Mouse (Mus musculus) liver, embryonic 13.5 days (tissue): ENCODE data around the gene Igfbp3. TPM values are rescaled to one million over a fixed set of nuclear protein-coding genes. Genes with fewer than 3 reads are reported as not detected.
"Not testable (repeated sequence)": the region's sequence is repeated elsewhere in the genome, so short reads cannot be mapped to it uniquely, and the experiment has no call there.

Experiments
- ATAC-seq: fragments of 200-750 bp; cut with Nextera tagmentation; 2 replicates; pipeline ENCODE4 v1.8.0; 2017; ENCODE audit warnings: low read depth, mild to moderate bottlenecking, moderate number of reproducible peaks, moderate library complexity
- DNase-seq: peaks from one replicate; pipeline ENCODE4 v3.0.0; 2022
- H3K27ac ChIP-seq: fragments of 300-500 bp; sonication (generic); 2 replicates; pipeline ENCODE4 v1.5.1; 2015; ENCODE audit warnings: moderate library complexity, mild to moderate bottlenecking, inconsistent platforms
- H3K27me3 ChIP-seq: fragments of 300-500 bp; sonication (generic); 2 replicates; pipeline ENCODE4 v1.6.1; 2015; ENCODE audit warnings: mild to moderate bottlenecking, inconsistent platforms
- H3K36me3 ChIP-seq: fragments of 300-500 bp; sonication (generic); 2 replicates; pipeline ENCODE4 v1.6.1; 2015; ENCODE audit warnings: mild to moderate bottlenecking, inconsistent platforms
- H3K4me1 ChIP-seq: fragments of 300-500 bp; sonication (generic); replicated peaks from 2 replicates; pipeline ENCODE4 v1.6.1; 2015; ENCODE audit warnings: inconsistent platforms
- H3K4me2 ChIP-seq: fragments of 300-500 bp; sonication (generic); 2 replicates; pipeline ENCODE4 v1.6.1; 2015; ENCODE audit warnings: inconsistent platforms, mild to moderate bottlenecking, moderate library complexity
- H3K4me3 ChIP-seq: fragments of 300-500 bp; sonication (generic); replicated peaks from 2 replicates; pipeline ENCODE4 v1.5.1; 2015; ENCODE audit warnings: mild to moderate bottlenecking, inconsistent platforms
- H3K9ac ChIP-seq: fragments of 300-500 bp; sonication (generic); 2 replicates; pipeline ENCODE4 v1.6.1; 2015; ENCODE audit warnings: mild to moderate bottlenecking, inconsistent platforms
- H3K9me3 ChIP-seq: fragments of 300-500 bp; sonication (generic); replicated peaks from 2 replicates; pipeline ENCODE4 v1.6.1; 2016; ENCODE audit warnings: inconsistent platforms
- WGBS: fragments of 180-500 bp; shearing (Covaris S2); methylation state at CpG from one replicate; pipeline ENCODE4 v1.1.7; 2015; ENCODE audit not compliant: insufficient replicate concordance; 5-methylcytosine and 5-hydroxymethylcytosine counted together
- polyA plus RNA-seq: library from polyadenylated mRNA; unstranded; fragments of >200 nt; fragmentation: Nextera tagmentation; extraction: Ambion mirVana; gene quantifications from 2 replicates; pipeline ENCODE4 v1.2.1, GENCODE M21; 2015

Gene Igfbp3
- polyA plus RNA-seq, 1 experiment from 2014 or later, result 22.8 TPM

DNA sequence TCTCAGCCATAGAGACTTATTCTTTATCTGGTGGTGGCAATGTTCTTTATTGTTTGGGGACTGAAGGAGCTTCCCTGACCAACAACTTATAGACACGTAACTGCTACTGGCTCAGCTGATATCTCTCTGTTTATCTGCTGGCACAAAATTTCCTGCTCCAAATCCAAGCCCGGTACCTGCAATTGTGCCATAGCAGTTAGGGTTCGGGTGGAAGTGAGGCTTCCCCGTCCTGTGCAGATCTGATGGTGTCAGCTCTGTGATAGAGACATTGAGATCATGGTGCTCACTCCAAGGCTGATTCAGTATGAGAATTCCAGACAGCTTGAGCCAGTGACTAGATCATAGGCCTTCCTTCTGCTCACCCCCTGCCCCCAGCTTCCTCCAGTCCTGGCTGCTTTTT is 18.2 kb upstream of the Igfbp3 start:
- no peaks in the 10 kb centered on the region for H3K36me3 ChIP-seq
- no peaks in the 10 kb centered on the region for H3K4me1 ChIP-seq
- no peak overlapping the region for H3K9ac ChIP-seq
- ATAC-seq (no peak), DNase-seq (no peak)
- H3K27me3 ChIP-seq, result no peaks in the 10 kb centered on the region
- H3K27ac ChIP-seq, result no peak overlapping the region
- no peak overlapping the region for H3K4me3 ChIP-seq
- 66% methylated on average over 4 of the region's 4 CpGs for WGBS
- no peaks in the 10 kb centered on the region for H3K9me3 ChIP-seq
- no peak overlapping the region for H3K4me2 ChIP-seq

DNA sequence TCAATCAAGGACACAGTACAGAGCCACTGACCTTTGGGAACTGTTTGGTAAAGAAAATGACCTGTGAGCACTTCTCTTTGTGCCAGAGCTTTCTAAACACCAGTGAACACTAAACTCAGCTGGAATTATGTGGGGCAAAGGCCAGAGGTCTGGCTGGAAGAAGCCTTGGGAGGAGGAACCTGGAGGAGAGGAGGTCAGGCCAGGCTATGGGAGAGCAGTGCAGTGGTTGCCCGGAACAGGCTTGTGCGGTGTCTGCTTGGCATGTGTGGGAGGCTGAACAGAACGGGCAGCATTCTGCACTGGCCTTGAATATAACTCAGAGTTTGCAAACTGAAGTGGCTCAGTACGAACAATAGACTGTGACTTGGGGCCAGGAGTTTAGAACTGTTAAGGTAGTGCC is 16.3 kb upstream of the Igfbp3 start:
- no peaks in the 10 kb centered on the region for H3K27me3 ChIP-seq
- DNase-seq (no peak), ATAC-seq (no peak)
- no peak overlapping the region for H3K4me2 ChIP-seq
- no peak overlapping the region for H3K9ac ChIP-seq
- H3K4me3 ChIP-seq, result no peak overlapping the region
- H3K9me3 ChIP-seq, result no peaks in the 10 kb centered on the region
- no peak overlapping the region for H3K27ac ChIP-seq
- H3K4me1 ChIP-seq, result no peaks in the 10 kb centered on the region
- no peaks in the 10 kb centered on the region for H3K36me3 ChIP-seq
- WGBS, result 57% methylated on average over 4 of the region's 4 CpGs

DNA sequence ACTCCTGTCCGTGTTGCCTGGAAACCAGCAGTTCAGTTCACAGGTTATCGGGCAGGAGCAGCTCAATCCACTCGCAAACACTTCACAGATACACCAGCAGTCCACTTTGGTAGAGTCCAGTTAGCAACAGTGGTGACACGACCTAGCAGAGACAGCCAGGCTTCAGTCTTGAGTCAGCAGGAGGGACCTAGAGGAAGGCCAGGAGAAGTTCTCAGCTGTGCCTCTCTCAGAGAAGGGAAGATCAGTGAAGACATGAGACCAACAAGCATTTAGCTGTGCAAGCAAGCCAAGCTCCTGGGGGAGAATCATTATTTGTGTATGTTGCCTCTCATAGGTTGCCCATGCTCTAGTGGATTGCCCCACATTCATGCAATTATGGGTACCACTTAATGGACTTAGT is 14.4 kb upstream of the Igfbp3 start:
- DNase-seq, result no peak
- Histone ChIP-seq H3K27me3 (no peaks in the 10 kb centered on the region), H3K4me2 (no peak overlapping the region), H3K27ac (no peak overlapping the region), H3K4me3 (no peak overlapping the region), H3K4me1 (no peaks in the 10 kb centered on the region), H3K36me3 (no peaks in the 10 kb centered on the region), H3K9ac (no peak overlapping the region), H3K9me3 (no peaks in the 10 kb centered on the region)
- ATAC-seq, result no peak
- 73% methylated on average over 4 of the region's 4 CpGs for WGBS

DNA sequence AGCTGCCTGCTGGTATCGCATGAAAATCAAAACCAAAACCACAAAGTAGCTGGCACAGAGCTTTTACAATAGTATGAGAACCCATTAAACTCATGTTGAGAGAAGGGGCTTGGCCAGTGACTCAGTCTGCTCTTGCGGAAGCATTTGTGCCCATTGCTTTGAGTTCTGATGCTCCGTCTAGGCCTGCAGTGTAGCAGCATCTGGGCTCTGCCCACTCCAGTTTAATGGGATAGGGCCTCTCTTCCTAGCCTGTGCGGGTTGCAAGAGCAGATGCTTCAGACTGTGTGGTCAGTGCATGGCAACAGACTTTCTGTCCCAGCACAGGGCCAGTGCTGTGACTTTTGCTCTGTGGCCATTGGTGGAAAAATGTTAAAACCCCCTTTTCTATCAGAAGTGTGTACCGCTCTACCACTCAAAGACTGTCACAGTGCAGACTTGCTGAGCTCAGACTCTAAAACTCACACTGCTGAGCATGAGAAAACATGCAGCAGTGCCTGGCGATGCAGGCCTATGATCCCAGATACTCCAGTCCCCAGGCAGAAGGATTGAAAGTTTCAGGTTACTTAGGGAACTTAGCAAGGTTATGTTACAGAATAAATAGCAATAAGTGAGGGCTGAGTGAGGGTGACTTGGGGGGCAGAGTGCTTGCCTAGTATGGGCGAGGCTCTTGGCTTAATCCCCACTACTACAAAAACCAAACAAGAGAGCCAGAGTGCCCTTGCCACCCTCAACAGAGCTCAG is 13.3 kb upstream of the Igfbp3 start:
- 65% methylated on average over 7 of the region's 7 CpGs for WGBS
- ATAC-seq, result no peak
- H3K27ac ChIP-seq, result no peak overlapping the region
- H3K9ac ChIP-seq, result no peak overlapping the region
- no peaks in the 10 kb centered on the region for H3K27me3 ChIP-seq
- H3K36me3 ChIP-seq, result no peaks in the 10 kb centered on the region
- H3K4me1 ChIP-seq, result no peaks in the 10 kb centered on the region
- no peak overlapping the region for H3K4me3 ChIP-seq
- no peak overlapping the region for H3K4me2 ChIP-seq
- no peaks in the 10 kb centered on the region for H3K9me3 ChIP-seq
- DNase-seq, result no peak

DNA sequence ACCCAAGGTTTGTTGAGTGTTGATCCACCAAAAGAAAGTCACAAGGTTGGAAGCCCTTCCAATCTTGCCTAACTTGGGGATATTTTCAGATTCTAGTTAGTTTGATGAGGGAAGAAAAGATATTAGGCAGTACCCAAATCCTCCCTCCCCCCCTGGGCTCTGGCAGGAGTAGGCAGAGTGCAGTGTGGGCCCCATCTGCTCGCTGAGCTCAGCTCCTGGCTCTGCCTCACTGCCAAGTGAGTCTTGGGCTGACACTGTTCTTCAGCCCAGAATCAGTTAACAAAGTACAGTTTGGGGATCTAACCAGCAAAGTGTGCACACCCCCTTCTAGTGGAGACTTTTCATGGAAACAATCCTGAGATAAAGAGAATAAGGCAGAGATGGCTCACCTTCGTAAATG is 12.5 kb upstream of the Igfbp3 start:
- Histone ChIP-seq H3K4me1 (no peaks in the 10 kb centered on the region), H3K9ac (no peak overlapping the region), H3K9me3 (no peaks in the 10 kb centered on the region), H3K4me2 (no peak overlapping the region), H3K4me3 (no peak overlapping the region), H3K27ac (no peak overlapping the region), H3K27me3 (no peaks in the 10 kb centered on the region), H3K36me3 (no peaks in the 10 kb centered on the region)
- 63% methylated on average over 2 of the region's 2 CpGs for WGBS
- ATAC-seq (no peak), DNase-seq (no peak)

DNA sequence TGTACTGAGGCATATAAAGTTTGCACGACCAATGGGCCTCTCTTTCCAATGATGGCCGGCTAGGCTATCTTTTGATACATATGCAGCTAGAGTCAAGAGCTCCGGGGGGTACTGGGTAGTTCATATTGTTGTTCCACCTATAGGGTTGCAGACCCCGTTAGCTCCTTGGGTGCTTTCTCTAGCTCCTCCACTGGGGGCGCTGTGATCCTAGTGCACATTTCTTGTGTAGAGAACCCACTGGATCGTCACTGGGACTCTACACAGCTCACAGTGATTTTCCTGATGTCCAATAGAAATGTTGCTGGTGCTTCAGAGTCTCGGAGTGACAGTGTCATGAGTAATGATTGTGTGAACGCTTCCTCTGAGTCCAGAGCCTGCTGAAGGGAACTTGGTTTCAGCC is 8.1 kb upstream of the Igfbp3 start:
- not testable (repeated sequence) for H3K36me3 ChIP-seq, H3K27me3 ChIP-seq, DNase-seq, H3K27ac ChIP-seq, H3K9me3 ChIP-seq, H3K9ac ChIP-seq, H3K4me3 ChIP-seq, ATAC-seq, H3K4me2 ChIP-seq, H3K4me1 ChIP-seq
- WGBS, result 45% methylated on average over 8 of the region's 8 CpGs

DNA sequence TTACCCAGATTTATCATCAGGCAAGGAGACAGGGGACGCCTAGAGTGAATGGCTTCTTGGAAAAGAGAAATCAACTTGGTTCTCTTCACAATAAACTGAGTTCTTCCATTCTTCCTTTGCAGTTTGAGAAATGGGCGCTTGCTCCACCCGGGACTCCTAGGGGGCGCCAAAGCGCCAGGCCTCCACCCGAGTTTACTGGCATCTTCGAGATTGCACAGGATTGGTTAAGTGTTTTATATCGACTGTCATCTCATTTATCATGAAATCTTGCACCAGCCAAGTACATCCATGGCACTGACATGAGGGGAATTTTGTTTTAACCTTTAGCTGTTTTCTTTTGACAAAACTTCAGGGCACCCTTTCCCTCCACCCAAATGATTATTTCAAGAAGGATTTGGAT is 2.0 kb upstream of the Igfbp3 start:
- Histone ChIP-seq H3K4me1 (no peaks in the 10 kb centered on the region), H3K27me3 (peaks cover 47% of the 10 kb centered on the region), H3K4me3 (no peak overlapping the region), H3K27ac (no peak overlapping the region), H3K4me2 (no peak overlapping the region), H3K9ac (no peak overlapping the region), H3K9me3 (no peaks in the 10 kb centered on the region), H3K36me3 (no peaks in the 10 kb centered on the region)
- 8% methylated on average over 8 of the region's 8 CpGs for WGBS
- no peak for DNase-seq
- no peak for ATAC-seq

DNA sequence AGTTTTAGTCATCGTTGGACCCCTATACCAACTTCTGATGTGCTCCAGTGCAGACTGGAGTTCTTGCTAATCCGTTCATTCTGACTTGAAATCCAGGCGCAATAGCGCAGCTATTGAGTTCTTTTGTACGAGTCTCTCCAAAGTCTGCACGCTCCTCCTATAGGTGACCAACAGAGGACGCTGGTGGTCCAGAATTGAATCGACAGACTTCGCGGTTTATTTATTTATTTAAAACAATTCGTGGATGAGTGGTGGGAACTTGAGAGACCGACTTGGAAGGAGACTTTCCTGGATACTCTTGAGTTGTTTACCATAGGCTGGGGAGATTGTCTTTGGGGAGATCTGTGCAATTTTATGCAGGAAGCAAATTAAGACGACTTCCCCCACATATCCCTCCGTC is 1.0 kb upstream of the Igfbp3 start:
- Histone ChIP-seq H3K36me3 (no peaks in the 10 kb centered on the region), H3K27ac (no peak overlapping the region), H3K9ac (no peak overlapping the region), H3K4me2 (no peak overlapping the region), H3K4me3 (no peak overlapping the region), H3K4me1 (no peaks in the 10 kb centered on the region), H3K9me3 (no peaks in the 10 kb centered on the region), H3K27me3 (peaks cover 49% of the 10 kb centered on the region)
- ATAC-seq (no peak), DNase-seq (no peak)
- 4% methylated on average over 14 of the region's 14 CpGs for WGBS

DNA sequence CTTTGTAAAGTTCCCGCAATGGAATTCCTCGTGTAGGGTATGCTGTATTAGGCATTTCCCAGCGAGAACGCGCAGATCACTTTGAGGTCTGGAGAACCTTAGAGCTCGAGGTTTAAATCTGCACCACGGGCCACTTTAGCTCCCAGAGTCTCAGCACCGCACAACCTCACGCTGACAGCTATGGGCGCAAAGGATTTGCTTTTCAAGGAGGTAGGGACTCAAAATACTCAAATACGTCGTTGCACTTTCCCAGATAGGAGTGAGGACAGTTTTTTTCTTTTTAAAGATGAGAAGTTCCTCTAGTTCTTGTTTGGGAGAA is 578 bp upstream of the Igfbp3 start:
- no peaks in the 10 kb centered on the region for H3K9me3 ChIP-seq
- H3K27ac ChIP-seq, result no peak overlapping the region
- no peak overlapping the region for H3K9ac ChIP-seq
- H3K4me1 ChIP-seq, result no peaks in the 10 kb centered on the region
- WGBS, result 2% methylated on average over 12 of the region's 12 CpGs
- H3K36me3 ChIP-seq, result no peaks in the 10 kb centered on the region
- DNase-seq, result no peak
- H3K27me3 ChIP-seq, result peaks cover 49% of the 10 kb centered on the region
- peak overlapping the region; percentile 49; the same call in 1 of the 2 replicates for H3K4me3 ChIP-seq
- ATAC-seq, result no peak
- H3K4me2 ChIP-seq, result peak overlapping the region; percentile 57

DNA sequence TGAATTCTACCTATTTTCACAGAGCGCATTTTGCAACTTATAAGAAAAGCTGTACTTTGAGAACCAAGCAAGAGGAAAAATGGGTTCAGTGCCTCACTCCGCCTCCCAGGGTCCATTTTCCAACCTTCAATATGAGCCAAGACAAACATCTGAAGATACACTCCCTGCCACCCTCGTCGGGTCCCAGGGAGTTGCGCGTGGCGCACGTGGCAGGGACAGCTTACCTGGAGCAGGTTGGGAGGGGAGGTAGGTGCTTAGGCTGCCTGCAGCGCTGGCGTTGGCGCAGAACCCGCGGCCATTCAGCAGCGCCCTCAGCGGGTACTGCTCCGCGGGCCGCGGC is 592 bp downstream of the Igfbp3 start:
- Histone ChIP-seq H3K4me1 (no peaks in the 10 kb centered on the region), H3K9ac (peak overlapping the region; percentile 39; the same call in 1 of the 2 replicates), H3K36me3 (no peaks in the 10 kb centered on the region), H3K4me2 (peak overlapping the region; percentile 57), H3K27ac (no peak overlapping the region), H3K27me3 (peaks cover 49% of the 10 kb centered on the region), H3K4me3 (peak overlapping the region; percentile 49), H3K9me3 (no peaks in the 10 kb centered on the region)
- DNase-seq (no peak), ATAC-seq (no peak)
- WGBS, result 3% methylated on average over 19 of the region's 19 CpGs

DNA sequence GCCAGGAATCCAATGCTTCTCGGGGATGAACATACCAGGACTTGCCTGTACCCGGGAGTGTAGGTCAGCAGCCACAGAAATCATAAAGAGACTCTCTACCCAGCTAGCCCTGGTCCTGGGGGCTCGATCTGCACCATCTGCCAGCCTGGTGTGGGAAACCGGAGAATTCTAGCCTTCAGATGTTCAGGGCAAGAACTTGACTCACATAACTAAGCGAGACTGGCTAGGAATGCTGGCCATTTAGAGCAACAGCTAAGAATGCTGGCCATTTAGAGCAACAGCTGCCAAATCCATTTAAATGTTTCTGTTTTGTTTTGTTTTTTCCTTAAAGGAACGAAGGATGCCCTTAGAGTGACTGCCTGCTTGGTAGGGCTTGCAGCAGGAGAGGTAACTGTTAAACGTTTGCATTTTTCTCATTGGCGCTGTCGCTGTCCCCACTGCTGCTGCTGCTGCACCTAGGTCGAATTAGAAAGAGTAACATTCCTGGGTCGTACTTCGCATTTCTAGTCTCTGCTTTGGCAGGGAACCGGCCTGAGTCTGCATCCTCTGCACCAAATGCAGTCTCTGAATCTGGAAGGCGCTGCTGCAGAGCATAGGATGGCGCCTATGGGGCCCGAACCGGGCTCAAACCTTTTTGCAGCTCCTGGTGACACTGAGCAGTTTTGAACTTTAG is 1.5 kb downstream of the Igfbp3 start:
- 21% methylated on average over 17 of the region's 17 CpGs for WGBS
- H3K9ac ChIP-seq, result no peak overlapping the region
- H3K4me2 ChIP-seq, result peak overlapping the region; percentile 57; the same call in 1 of the 2 replicates

DNA sequence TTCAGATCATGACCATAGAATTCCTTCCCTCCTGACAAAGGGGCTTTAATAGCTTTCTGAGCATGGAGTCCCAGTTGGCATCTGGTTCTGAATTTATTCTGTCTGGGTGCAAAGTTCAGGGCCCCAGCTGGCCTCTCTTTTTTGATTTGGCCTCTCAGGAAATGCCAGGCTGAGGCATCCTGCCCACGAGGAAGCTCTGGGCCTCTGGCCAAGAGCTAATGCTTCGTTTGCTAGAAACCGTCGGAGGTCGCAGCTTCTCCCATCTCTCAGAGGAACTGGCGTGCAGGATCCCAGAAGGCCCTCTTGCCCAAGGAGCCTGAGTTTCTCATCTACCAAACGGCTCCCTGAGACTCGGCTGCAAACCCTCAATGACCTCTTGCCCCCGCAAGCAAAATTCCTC is 2.5 kb downstream of the Igfbp3 start:
- no peaks in the 10 kb centered on the region for H3K9me3 ChIP-seq
- H3K4me3 ChIP-seq, result no peak overlapping the region
- no peaks in the 10 kb centered on the region for H3K36me3 ChIP-seq
- DNase-seq, result no peak
- H3K9ac ChIP-seq, result no peak overlapping the region
- no peaks in the 10 kb centered on the region for H3K4me1 ChIP-seq
- H3K27ac ChIP-seq, result no peak overlapping the region
- peaks cover 47% of the 10 kb centered on the region for H3K27me3 ChIP-seq
- no peak for ATAC-seq
- 23% methylated on average over 9 of the region's 9 CpGs for WGBS
- H3K4me2 ChIP-seq, result no peak overlapping the region

More for the DNA sequence above, 1.5 kb downstream of the Igfbp3 start:
- Histone ChIP-seq H3K36me3 (no peaks in the 10 kb centered on the region), H3K27me3 (peaks cover 49% of the 10 kb centered on the region), H3K9me3 (no peaks in the 10 kb centered on the region), H3K4me1 (no peaks in the 10 kb centered on the region), H3K27ac (no peak overlapping the region), H3K4me3 (peak overlapping the region; percentile 49)
- ATAC-seq (no peak), DNase-seq (no peak)
